Mouse (Mus musculus) heart, adult 2 months (tissue): ENCODE data around the gene Rab6b.

Source experiments
- CTCF ChIP-seq: fragments of 200-600 bp; IDR thresholded peaks from 2 replicates; pipeline ENCODE4 v1.8.1; 2022; ENCODE audit warnings: antibody characterized with exemption, mild to moderate bottlenecking, moderate library complexity
- POLR2A ChIP-seq: fragments of 200-500 bp; IDR thresholded peaks from 2 replicates; pipeline ENCODE4 v1.6.1; 2011; ENCODE audit warnings: mild to moderate bottlenecking, low read depth, low read length, control low read depth; ENCODE audit not compliant: insufficient read depth

DNA sequence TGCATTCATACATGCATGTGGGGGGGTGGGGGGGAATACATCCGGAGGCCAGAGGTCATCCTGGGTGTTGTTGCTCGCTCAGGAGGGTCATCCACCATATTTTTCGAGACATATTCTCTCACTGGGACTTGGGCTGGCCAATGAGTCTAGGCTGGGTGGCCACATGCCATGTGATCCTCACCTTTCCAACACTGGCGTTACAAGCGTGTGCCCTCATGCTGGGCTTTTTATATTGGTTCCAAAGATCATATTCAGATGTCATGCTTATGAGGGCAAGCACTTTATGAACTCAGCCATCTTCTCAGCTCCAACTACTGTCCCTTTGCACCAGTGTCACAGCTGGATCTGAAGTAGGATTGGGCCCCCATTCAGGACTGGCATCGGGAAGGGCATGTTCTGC lies 48.0 kb upstream of the Rab6b start:
- no peak for TF ChIP-seq POLR2A
- no peak for TF ChIP-seq CTCF
